Mouse (Mus musculus): Measurements from ENCODE around the gene Opcml.

Opcml gene

DNA sequence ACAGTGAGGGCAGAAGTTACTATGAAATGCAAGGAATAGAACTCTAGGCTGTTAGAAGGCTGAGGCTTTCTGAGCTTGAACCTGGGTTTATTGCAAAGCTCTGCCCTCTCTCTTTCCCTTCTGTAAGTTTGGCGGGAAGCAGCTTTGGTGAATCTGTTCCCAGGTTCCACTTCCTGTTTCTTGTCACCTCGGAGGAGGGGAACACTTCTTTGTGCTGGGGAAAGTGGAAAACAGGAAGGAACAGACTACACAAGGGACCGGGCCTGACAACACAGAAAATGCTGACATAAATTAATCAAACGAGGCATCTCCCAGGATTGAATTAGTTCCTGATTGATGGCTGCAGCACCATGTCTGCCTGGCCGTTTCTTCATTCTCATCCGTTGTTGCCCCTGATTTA, 363.2 kb downstream of the Opcml start:
- DNase-seq (ENCODE audit: low read depth, low spot score) = no peak

DNA sequence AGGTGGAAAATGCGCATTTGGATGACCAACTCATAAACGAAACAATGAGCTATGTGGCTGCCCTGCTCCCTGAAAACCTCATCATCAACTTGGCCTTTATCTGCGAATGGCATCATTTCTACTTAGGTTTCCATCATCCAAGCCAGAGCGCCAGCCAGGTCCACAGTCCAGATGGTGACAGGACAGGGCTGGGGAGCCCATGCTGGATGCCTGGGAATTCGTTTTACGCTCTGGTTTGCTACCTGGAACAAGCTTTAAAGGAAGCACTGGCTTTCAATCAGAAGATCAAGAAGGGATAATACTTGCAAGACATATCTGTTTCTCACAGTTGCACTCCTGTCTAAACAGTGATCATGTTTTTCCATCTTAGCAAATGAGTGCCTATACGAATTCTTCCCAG, 366.5 kb downstream of the Opcml start:
- no peak for DNase-seq (ENCODE audit: low read depth, low spot score)

DNA sequence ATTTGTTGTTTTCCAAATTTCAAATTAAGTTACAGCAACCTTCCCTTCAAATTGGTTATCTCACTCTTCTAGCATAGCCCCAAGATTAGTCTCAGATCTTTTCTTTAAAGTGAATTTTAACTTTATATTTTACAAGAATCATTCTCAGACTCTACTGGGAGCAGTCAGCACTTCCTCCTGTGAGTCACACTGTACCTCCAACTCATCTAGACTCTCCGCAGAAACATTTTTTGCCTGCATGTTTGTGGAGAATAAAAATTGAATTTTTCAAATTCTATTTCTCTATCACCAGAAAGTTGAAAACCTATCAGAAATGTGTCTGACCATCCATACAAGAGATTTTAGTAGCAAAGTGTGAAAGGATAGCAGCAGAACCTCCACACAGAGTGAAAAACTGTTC, 370.4 kb downstream of the Opcml start:
- DNase-seq (ENCODE audit: low read depth, low spot score) = no peak

DNA sequence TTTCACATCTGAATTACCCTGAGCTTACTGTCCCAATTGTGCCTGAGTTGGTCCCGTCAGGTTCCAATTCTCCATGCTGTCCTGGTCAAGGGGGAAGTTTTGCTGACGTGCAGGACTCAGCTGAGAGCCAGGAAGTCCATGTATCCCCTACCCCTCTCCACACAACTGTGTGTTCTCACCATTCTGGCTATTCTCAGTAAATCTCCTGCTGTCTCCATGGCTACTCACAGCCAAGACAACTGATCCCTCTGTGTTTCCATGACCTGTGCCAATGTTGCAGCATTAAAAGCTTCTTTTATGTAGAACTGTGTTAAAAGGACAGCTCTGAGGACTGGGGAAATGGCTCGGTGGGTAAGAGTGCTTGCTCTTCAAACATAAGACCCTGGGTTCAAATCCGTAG, 373.4 kb downstream of the Opcml start:
- DNase-seq (ENCODE audit: low read depth, low spot score) = no peak

DNA sequence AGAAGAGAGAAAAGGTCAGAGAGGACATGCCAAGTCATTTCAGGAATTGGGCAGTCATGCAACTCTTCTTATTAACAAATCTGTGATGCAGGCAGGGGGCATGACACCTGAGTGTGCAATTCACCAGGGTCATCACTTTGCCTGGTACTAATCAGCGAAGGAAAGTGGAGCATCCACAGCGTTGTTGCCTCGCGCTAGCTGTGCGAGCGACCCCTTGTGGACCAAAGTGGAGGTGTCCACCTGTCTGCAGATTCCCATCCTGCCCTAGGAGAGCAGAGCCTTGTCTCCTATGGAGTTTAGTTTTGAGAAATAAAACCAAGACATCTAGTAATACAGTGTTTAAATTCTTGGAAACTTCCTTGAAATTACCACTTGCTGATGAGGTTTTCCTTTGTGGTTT, 381.3 kb downstream of the Opcml start:
- DNase-seq (ENCODE audit: low read depth, low spot score) = peak; percentile 43

DNA sequence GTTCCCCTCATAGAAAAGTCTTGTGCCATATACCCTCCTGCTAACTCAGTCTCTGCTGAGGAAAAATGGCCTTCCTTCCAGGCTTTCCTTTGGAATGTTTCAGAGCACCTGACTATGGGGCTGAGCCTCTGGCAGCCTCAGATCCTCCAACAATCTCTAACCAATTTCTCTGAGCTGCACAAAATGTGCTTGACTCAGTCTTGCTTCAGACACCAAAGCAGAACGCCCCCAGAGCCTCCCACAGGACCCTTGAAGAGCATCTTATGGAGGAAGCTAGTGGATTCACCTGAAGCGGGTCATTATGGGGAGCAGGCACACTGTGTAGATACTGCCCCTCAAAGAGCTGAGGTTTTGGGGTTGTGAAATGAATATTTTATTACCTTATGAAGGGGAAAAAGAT, 386.5 kb downstream of the Opcml start:
- no peak for DNase-seq (ENCODE audit: low read depth, low spot score)

DNA sequence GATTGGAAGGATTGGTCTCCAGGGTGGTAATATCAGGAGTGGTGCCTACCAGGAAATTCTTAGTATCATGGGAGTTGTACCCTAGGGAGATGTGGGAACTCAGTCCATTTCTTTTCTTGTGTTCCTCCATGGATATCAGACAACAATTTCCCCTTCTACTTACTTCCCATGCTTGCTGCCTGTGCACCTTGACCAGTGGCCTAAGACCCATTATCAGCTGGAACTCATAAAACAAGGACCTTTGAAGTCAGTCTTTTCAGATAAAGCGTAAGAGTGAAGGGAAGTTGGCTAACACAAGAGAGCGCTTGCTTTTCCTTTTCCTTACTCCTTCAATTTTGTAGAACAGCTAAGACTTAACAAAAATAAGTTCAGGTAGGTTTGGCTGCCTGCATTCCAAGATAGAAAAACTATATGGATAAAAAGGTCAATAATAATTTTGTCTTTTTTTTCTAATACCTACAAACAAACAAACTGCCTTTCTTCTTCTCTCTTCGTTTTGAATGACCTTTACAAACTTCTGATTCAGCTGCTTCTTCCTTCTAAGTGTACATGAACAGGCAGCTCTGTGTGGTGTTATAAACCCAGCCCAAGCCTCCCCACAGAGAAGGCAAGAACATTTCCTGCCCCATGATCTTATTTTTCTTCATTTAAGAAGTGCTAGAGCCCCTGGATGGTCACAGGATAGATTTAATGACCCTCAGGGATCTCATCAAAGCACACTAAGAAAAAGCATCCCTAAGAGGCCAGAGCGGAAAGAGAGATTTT, 387.7 kb downstream of the Opcml start:
- no peak for DNase-seq (ENCODE audit: low read depth, low spot score)

DNA sequence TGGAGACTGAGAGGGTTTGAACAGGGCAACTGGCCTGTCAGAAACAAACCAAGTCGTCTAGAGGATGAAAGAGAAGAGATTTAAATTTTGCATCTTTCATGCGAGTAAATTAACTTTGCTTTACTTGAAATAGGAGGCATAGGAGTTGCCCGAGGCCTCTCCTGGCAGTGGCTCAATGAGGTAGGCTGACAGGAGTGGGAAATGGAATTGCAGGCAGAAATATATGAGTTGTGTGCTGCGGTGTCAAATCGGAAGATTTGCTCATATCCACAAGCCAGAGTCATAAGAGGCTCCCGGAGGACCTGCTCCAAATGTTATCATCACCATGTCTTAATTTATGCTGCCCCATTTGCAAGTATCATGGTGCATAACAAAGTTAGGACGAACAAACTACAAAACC, 391.3 kb downstream of the Opcml start:
- DNase-seq (ENCODE audit: low read depth, low spot score) = no peak

DNA sequence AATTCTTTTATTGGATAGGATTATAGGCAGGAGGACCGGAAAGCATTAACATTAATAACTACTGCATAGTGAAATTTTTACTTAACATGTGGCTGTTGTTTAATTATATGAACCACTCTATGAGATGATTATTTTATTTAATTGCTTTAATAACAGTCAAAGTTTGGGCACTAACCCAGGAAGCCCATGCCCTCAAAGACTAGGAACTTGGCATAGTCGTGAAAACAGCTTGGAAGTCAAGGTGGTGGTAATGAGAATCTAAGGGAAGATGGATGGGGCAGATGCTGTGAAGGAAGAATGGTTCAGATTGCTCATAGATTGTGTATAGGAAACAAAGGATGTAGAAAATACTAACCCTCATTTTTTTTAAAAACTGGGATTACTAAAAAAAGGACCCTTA, 399.7 kb downstream of the Opcml start:
- DNase-seq (ENCODE audit: low read depth, low spot score) = no peak

DNA sequence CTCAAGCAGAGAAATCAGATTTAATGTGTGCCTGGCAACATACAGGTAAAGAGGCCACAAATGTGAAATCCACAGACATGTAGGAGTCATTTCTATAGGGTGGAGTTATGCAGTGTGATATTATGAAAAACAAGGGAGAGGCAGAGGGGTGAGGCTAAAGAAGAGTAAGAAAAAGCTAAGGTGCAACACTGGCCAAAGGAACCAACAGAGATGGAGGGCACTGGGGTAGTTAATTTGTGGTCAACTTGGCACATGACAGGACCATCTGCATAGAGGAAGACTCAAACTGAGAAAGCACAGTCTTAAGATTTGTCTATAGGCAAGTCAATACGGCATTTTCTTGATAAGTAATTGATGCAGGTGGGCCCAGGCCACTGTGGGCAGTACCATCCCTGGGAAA, 400.2 kb downstream of the Opcml start:
- DNase-seq (ENCODE audit: low read depth, low spot score) = no peak

DNA sequence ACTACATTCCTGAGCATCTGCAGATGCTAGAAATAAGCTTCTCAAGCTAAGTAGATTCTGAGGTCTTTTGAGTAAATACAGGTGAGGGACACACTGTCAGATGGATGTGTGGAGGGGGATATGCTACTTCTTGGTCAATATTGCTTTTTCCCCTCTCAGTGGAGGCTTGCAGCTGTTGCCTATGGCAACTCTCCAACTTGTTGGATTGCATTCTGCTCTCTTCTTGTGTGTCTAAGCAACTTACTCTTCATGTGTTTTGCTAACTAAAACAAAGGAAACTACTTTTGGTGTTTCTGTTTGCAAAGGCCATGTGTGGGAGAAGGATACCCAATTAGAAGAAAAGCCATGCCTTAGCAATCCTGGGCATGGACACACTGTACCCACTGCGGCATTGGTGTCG, 406.0 kb downstream of the Opcml start:
- no peak for DNase-seq (ENCODE audit: low read depth, low spot score)

DNA sequence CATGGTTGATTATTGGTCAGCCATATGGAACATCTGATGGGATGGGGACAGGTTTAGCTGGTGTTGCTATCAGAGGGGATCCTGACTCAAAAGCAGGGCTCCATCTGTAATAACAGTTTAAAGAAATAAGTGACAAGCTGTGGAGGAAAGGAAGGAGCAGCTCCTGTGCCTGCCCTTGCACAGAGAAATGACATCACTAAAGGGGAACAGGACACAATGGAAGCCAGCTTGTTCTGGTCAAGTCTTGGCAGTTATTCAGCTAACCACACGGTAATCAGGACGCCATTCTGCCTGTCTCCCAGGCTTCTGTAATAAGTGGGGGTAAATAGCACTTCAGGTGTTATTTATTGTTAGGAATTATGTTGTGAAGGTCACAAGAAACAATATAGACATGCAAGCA, 406.5 kb downstream of the Opcml start:
- DNase-seq (ENCODE audit: low read depth, low spot score) = no peak

DNA sequence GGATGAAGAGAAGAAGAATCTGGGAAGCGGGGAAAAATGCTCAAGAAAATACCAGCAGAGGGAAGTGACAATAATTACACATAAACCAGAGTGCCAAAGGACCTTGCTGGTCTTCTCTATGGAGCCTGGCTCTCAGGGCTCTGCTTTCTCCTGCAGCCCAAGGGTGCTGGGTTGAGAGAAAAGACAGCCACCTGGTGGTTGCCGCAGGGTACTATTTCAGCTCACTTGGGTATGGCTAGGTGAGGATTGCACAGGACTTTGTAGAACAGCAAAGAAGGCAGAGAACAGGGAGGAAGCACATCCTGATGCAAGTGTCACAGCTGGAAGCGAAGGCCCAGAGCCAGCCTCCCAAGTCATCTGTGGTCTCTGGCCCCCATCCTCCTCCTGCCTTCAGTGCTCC, 407.1 kb downstream of the Opcml start:
- peak; percentile 28 for DNase-seq (ENCODE audit: low read depth, low spot score)

DNA sequence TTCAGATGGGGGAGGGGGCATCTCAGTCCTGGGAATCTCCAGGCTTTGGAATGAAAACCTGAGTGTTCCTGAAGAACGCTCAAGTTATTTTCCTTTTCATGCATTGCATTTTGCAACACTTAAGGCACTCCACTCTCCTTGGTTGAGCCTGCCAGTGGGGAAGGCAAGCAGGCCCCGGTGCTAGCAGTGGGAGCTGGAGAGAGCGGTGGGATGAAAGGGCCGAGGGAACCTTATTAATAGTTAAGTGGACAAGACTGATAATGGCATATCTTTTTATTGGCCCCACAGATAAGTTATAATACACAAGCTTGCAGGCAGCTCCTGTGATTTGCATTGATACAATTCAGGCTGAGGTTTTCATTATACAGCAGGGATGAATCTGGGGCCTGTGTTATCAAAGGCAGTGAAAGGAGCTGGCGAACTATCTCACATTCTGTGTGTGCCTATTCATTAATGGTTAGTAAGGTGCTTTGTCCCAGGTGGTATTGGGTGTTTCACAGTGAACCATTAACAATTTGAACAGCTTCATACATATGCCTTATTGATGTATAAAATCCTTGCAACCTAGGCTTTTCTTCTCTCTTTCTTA, 407.6 kb downstream of the Opcml start:
- no peak for DNase-seq (ENCODE audit: low read depth, low spot score)

DNA sequence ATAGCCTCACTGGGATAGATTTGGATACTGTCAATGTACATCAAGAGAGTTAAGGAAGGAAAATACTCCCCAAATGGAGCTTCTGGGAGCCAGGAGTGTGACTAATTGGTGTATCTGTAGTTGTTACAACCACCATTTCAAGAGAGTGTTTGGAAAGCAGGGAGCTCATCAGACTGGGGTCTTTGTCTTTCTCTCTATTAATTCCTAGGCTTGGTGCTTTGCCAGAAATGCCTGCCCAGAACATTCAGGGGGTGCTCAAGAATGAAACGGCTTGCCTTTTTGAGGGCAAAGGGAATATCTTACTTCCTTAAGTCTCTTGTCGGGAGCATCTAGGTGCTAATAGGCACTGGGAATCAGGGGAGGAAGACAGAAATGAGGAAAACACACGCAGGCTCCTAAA, 416.9 kb downstream of the Opcml start:
- no peak for DNase-seq (ENCODE audit: low read depth, low spot score)

DNA sequence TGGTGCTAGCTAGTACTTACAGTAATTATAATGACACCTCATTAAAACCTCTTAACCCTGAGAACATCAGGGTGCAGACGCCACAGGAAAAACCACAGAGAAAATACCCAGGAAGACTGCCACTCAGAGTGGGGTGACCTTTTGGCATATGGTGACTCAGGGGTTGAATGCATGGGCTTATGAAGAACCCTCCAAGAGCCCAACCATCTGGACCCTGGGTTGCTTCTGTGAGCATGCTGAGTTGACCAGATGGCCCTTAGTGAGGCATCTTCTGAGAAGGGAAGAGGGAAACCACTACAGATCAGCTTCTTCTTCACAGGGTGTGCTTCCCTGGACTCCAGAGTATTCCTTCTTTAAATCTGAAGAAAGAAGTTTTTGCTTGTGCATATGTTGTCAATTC, 418.1 kb downstream of the Opcml start:
- no peak for DNase-seq (ENCODE audit: low read depth, low spot score)

DNA sequence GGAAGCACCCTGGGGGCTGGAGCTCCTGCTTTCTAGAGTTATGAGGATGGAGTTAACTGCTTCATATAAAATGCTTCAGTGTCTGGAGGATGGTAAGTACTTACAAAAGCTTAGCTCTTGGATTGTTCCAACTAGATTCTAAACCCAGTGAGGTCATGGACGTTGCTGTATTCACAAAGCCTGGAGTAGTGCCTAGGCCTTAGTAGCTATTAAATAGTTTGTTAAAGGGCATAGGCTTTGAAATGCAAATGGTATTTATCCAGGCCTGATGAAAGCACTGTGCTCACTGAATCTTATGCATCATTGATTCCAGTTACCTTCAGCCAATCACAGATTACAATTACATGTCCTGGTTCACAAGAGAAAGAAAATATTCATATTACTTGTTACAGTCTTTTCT, 421.3 kb downstream of the Opcml start:
- DNase-seq (ENCODE audit: low read depth, low spot score) = peak; percentile 23

DNA sequence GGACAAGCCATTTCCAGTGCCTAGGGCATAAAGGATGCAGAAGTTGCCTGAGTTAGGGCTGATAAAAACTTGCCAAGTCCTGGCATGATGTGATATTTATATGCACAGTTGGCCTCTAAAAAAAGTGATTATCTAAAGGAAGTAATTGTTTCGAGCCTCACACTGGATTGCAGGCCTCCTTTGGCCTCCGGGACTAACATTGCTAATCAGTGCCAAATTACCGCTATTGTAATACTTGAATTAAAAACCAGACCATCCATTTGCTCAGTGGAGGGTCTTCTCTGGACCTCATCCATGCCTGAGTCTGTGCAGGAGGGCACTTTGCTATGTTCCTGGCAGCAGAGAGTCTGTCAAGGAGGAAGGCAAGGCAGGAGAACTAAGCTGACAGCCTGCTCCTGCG, 423.3 kb downstream of the Opcml start:
- no peak for DNase-seq (ENCODE audit: low read depth, low spot score)

DNA sequence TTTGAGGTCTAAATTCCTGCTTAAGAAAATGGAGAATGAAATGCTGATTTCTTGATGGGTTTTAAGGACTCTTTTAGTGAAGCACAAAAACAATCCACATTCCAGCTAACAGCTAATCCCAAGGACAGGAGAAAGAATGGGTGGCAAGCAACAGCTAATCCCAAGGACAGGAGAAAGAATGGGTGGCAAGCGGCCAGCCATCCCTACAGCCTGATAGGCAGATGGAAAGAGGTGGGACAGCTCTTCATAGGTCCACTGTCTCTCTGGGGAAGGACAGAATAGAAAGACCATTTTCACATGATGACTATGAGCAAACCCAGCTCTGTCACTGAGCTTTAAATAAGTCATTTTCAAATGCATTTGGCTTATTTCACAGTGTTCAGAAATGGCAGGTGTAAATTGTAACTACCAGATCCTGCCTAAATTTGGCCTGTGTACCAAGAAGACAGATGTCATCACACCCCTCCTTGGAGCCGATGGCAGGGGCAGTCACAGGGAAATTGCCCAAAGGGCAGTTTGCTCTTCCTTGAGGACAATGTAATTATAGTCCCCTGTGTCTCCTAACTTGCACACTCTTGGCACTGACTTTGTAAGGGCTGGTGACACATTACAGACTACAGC, 427.6 kb downstream of the Opcml start:
- no peak for DNase-seq (ENCODE audit: low read depth, low spot score)

DNA sequence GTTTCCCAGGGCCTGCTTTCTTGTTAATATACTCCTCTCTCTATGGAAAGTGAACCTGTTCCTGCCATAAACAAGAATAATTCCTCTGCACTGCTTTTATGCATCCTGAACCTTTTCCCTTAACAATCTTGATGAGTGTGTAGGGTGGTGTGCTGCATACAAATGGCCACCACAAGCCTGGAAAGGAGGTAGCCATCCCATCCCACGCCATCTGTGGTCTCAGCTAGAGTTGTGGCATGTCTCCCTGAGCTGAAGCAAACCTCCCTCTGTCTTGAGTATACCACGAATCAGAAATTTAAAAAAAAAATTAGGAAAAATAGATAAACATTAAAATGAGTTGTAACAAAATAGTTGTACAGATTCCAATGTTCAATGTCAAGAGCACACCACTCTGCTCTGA, 432.2 kb downstream of the Opcml start:
- DNase-seq (ENCODE audit: low read depth, low spot score) = no peak

DNA sequence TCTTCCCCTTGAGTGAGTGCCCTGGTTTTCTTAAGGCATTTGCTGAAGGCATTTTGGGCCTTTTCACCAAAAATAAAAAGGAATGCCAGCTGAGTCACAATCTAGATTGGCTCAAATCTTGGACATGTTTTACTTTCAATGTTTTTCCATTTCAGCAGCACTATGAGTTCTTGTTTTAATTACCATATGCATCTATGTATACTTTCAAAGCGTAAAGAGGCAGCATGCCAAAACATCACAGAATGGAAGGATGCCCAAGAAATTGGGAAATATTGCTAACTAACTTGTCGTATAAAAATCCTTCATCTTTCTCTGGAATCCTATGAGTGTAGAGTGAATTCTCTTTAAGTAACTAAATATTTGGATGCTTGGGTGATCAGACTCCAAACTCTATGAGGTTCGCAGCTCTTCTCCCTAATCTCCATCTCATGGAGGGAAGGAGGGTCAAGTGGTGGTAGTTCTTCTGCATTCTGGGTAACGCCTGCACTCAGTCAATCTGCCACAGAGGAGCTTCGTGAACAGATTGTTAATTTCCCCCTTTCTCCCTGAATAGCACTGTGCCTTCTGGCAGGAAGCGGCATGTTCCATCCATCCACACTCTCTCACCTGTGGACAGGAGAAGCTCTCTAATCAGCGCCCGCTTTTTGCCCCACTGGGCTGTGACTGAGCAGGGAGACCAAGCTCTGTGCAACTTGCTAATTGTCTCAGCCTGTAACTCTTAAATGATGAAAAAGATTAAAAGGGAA, 435.4 kb downstream of the Opcml start:
- DNase-seq (ENCODE audit: low read depth, low spot score) = no peak

DNA sequence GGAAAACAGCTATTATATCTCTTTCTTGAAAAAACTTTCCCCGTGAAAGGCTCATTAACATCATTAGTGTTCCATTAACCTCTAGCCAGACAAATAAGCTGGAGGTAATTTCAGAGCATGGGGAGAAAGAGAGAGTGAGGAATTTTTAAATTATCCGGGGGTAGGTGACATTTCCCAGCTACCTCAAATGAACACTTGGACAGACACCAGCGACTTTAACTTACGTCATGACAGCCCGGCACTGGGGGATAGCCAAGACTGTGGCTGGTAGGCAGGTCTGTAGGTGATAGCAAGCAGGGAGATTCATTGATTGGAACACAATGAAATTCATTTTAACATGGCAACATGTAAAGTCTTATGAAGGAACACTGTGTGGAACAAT, 436.0 kb downstream of the Opcml start:
- DNase-seq (ENCODE audit: low read depth, low spot score) = no peak

DNA sequence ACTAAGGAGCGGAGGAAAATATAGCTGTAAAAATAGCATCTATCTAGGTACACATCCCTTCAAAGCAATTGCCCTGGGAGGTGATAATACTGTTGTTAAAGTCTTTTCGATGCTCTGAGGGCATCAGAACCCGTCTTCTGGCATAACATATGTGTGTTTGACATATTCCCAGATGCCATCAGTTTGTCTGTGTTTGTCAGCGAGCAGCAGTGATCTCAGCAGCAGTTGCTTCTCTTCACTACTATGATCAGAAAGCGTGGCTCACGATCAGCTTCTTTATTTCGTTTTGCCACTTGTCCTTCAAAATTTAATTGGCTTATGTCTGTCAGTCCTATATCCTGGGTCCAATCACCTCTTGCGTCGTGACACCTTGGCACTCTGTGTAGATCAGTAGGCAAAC, 447.9 kb downstream of the Opcml start:
- DNase-seq (ENCODE audit: low read depth, low spot score) = no peak

Measured in forelimb bud, embryonic 11.5 days (tissue).